Comparison of ENCODE assay signal across 8 mouse cellular contexts in the genomic region with DNA sequence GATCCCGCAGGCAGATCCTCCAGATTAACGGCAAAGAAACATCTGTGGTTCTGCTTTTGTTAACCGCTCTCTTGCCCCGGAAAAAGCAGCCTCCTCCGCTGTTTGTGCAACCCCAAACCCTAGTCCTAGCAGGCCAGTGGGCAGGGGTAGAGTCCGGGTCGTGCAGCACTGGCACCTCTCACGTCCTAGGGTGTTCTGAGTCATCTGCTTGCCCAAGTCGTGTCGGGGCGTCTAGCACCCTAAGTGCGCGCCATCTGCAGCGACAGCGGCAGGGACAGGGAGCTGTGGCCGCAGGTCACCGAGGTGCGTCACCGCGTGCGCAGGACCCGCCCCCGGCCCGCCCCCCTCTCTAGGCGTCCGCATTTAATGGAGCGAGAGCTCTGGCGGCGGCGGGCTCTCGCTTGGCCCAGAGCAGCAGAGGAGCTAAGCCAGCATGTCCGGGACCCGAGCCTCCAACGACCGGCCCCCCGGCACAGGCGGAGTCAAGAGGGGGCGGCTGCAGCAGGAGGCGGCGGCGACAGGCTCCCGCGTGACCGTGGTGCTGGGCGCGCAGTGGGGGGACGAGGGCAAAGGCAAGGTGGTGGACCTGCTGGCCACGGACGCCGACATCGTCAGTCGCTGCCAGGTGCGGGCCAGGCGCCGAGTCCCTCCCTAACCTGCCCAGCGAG. TPM values are rescaled to one million over a fixed set of nuclear protein-coding genes. Genes with fewer than 3 reads are reported as not detected.
DNase-seq lines count a peak whose midpoint lies in the region; ATAC-seq and TF ChIP-seq lines count a peak whose summit lies in the region.

A gene (plus strand): TSS at position 360 of the 668 bp plus-strand sequence.

- H3K27me3 ChIP-seq in E14TG2a.4 (ENCODE audit: insufficient read depth, low read length), result peaks cover 60% of the 10 kb centered on the region
- peaks cover 8% of the 10 kb centered on the region for H3K27me3 ChIP-seq in heart, postnatal 0 days (ENCODE audit: control insufficient read depth, insufficient read depth, low read length)
- H3K27me3 ChIP-seq in lung, postnatal 0 days (replicated peaks; ENCODE audit: insufficient read depth, low read length), result peaks cover 4% of the 10 kb centered on the region; the same call in 1 of the 2 replicates

- ATAC-seq in heart, postnatal 0 days (ENCODE audit: insufficient read depth, low read depth), result peak; percentile 66
- ATAC-seq in lung, postnatal 0 days, result peak; percentile 86

- peak within 1 kb of the TSS; percentile 88 for H3K4me2 ChIP-seq in heart, postnatal 0 days (ENCODE audit: low read depth, low read length)
- H3K4me2 ChIP-seq in lung, postnatal 0 days (replicated peaks; ENCODE audit: low read depth, low read length), result peak within 1 kb of the TSS; percentile 90

- peak; percentile 71; the same call in 1 of the 2 replicates for TF ChIP-seq POLR2A in embryonic fibroblast, embryonic 13.5 days (IDR thresholded peaks at IDR 0.05; ENCODE audit: low read depth, low read length)

- under 1% methylated on average over 54 of the region's 56 CpGs for WGBS in heart, postnatal 0 days
- WGBS in lung, postnatal 0 days, result under 1% methylated on average over 41 of the region's 56 CpGs

- no peak within 1 kb of the TSS for H3K27ac ChIP-seq in embryonic fibroblast, embryonic 13.5 days (ENCODE audit: insufficient read depth, low read length)
- peak within 1 kb of the TSS; percentile 88 for H3K27ac ChIP-seq in heart, postnatal 0 days (ENCODE audit: low read depth)
- peak within 1 kb of the TSS; percentile 72 for H3K27ac ChIP-seq in lung, postnatal 0 days (ENCODE audit: low read length)

- DNase-seq in adrenal gland, postnatal 4 days (ENCODE audit: low spot score in 2 of 2), result peak in 1 of 2 experiments; percentile 39
- peak; percentile 57 for DNase-seq in heart, postnatal 0 days (ENCODE audit: low spot score)
- peak; percentile 55 to 83 for DNase-seq in kidney, postnatal 25 days
- DNase-seq in lung, postnatal 0 days (ENCODE audit: low spot score), result peak; percentile 83
- DNase-seq in ovary, adult 18-20 months (ENCODE audit: low spot score), result peak; percentile 30
- DNase-seq in yolk sac, embryonic 10.5 days (ENCODE audit: low spot score), result peak; percentile 61

- H3K9ac ChIP-seq in heart, postnatal 0 days (replicated peaks; ENCODE audit: low read depth, low read length), result peak within 1 kb of the TSS; percentile 63
- H3K9ac ChIP-seq in lung, postnatal 0 days (replicated peaks; ENCODE audit: low read depth), result peak within 1 kb of the TSS; percentile 29; the same call in 1 of the 2 replicates

- no peaks in the 10 kb centered on the region for H3K9me3 ChIP-seq in E14TG2a.4 (ENCODE audit: low read length)
- no peaks in the 10 kb centered on the region for H3K9me3 ChIP-seq in heart, postnatal 0 days (replicated peaks; ENCODE audit: control insufficient read depth, low read length)
- no peaks in the 10 kb centered on the region for H3K9me3 ChIP-seq in lung, postnatal 0 days (ENCODE audit: low read length)

- peaks cover 42% of the 10 kb centered on the region for H3K4me1 ChIP-seq in E14TG2a.4 (replicated peaks; ENCODE audit: low read depth, low read length)
- H3K4me1 ChIP-seq in embryonic fibroblast, embryonic 13.5 days (ENCODE audit: control insufficient read depth, insufficient read depth, low read length), result peaks cover 19% of the 10 kb centered on the region
- peaks cover 44% of the 10 kb centered on the region; the same call in 1 of the 2 replicates for H3K4me1 ChIP-seq in heart, postnatal 0 days (ENCODE audit: control insufficient read depth, insufficient read depth)
- H3K4me1 ChIP-seq in lung, postnatal 0 days (ENCODE audit: insufficient read depth, low read depth, low read length), result peaks cover 6% of the 10 kb centered on the region

- peak within 1 kb of the TSS; percentile 76 for H3K4me3 ChIP-seq in E14TG2a.4 (replicated peaks; ENCODE audit: low read length)
- peak within 1 kb of the TSS; percentile 15 for H3K4me3 ChIP-seq in embryonic fibroblast, embryonic 13.5 days (ENCODE audit: insufficient read depth, low read length)
- peak within 1 kb of the TSS; percentile 56 for H3K4me3 ChIP-seq in heart, postnatal 0 days (ENCODE audit: low read depth, low read length)
- H3K4me3 ChIP-seq in lung, postnatal 0 days (ENCODE audit: low read depth, low read length), result peak within 1 kb of the TSS; percentile 45

- no peak for TF ChIP-seq CTCF in E14TG2a.4 (conservative IDR thresholded peaks at IDR 0.05; ENCODE audit: low read length)
- no peak for TF ChIP-seq CTCF in embryonic fibroblast, embryonic 13.5 days (IDR thresholded peaks at IDR 0.05; ENCODE audit: borderline replicate concordance, insufficient read depth, low read length)
- no peak for TF ChIP-seq CTCF in heart, postnatal 0 days (IDR thresholded peaks at IDR 0.05; ENCODE audit: low read depth)
- TF ChIP-seq CTCF in lung, postnatal 0 days (IDR thresholded peaks at IDR 0.05), result no peak

- peak; percentile 73 for TF ChIP-seq EP300 in heart, postnatal 0 days (IDR thresholded peaks at IDR 0.05; ENCODE audit: low read depth)
- no peak for TF ChIP-seq EP300 in lung, postnatal 0 days (IDR thresholded peaks at IDR 0.05)

- peaks cover 2% of the 10 kb centered on the region; the same call in 1 of the 2 replicates for H3K36me3 ChIP-seq in E14TG2a.4 (ENCODE audit: insufficient read depth, low read length)
- H3K36me3 ChIP-seq in heart, postnatal 0 days (replicated peaks; ENCODE audit: control insufficient read depth, insufficient read depth, low read length), result no peaks in the 10 kb centered on the region
- H3K36me3 ChIP-seq in lung, postnatal 0 days (ENCODE audit: insufficient read depth, low read length), result no peaks in the 10 kb centered on the region

RNA-seq across cellular contexts. Expression of the gene that starts here (rescaled TPM):
- 10 to 100 TPM; 17.1 to 19.5 TPM for total RNA-seq in adrenal gland, postnatal 4 days (2021)
- polyA plus RNA-seq in embryonic fibroblast, embryonic 13.5 days (2011; ENCODE audit: insufficient read length, low read depth, missing spikeins), result 2.2 and 4.8 TPM in 2 replicates
- 86.8 and 106 TPM in 2 replicates for total RNA-seq in heart, postnatal 0 days (2014; rRNA removed; ENCODE audit: low replicate concordance)
- polyA plus RNA-seq in heart, postnatal 0 days (2015; fragmentation: Nextera tagmentation; extraction: Ambion mirVana), result 159 and 176 TPM in 2 replicates
- 29.9 and 43.0 TPM in 2 replicates for polyA plus RNA-seq in lung, postnatal 0 days (2015; fragmentation: Nextera tagmentation; extraction: Ambion mirVana)

Comparison
In these comparisons a context has a peak if more than half of its experiments do, and no peak if none do; other contexts are left out.
1. H3K4me3 ChIP-seq: peak in every context shown above with its lines; median percentile 76 in E14TG2a.4; 56 in heart, postnatal 0 days; 45 in lung, postnatal 0 days; 15 in embryonic fibroblast, embryonic 13.5 days.